Mouse (Mus musculus) spleen, embryonic (tissue): ENCODE results near the gene Tmed3.

Source experiments
- CTCF ChIA-PET: fragments of 350-600 bp; sonication (Branson Sonifier 250); formaldehyde crosslinking; loops from one replicate; lab custom pipeline; 2022; lab: Charles Lee

The Tmed3 gene

GRCm38 (mm10) chr9:89704265-89705196, at the start of gene Tmed3:
TSS of gene Tmed3 (minus strand) at chr9:89705068.
- CTCF ChIA-PET = no interaction called here

- CTCF ChIA-PET = interaction anchor here (0.6 kb wide), 1 partner anchor 34 kb away, joined by 5 read pairs; no protein-coding TSS in a partner anchor
Observed at GRCm38 (mm10) chr9:89740041-89740440, 35.2 kb upstream of the Tmed3 start.

- CTCF ChIA-PET = no interaction called here
Observed at GRCm38 (mm10) chr9:89738295-89738694, 33.4 kb upstream of the Tmed3 start, which contains the start of gene Ankrd34c. TSS of gene Ankrd34c (minus strand) at chr9:89738475.

- CTCF ChIA-PET = no interaction called here
Observed at GRCm38 (mm10) chr9:89737888-89738287, 33.0 kb upstream of the Tmed3 start.

- CTCF ChIA-PET = no interaction called here
Observed at GRCm38 (mm10) chr9:89736932-89737705, 32.3 kb upstream of the Tmed3 start.

- CTCF ChIA-PET = interaction anchor here (0.5 to 1.2 kb wide), 3 partner anchors 34 to 734 kb away, joined by 3 to 20 read pairs (median 5); no protein-coding TSS in a partner anchor
Observed at GRCm38 (mm10) chr9:89706906-89707305, 2.0 kb upstream of the Tmed3 start.

- CTCF ChIA-PET = no interaction called here
Observed at GRCm38 (mm10) chr9:89705197-89705533, 297 bp upstream of the Tmed3 start.

GRCm38 (mm10) chr9:89700910-89701457, 3.9 kb downstream of the Tmed3 start:
- CTCF ChIA-PET = no interaction called here

- CTCF ChIA-PET = no interaction called here
Observed at GRCm38 (mm10) chr9:89695143-89695542, 9.7 kb downstream of the Tmed3 start.

GRCm38 (mm10) chr9:89693670-89694069, 11.2 kb downstream of the Tmed3 start:
- CTCF ChIA-PET = no interaction called here

- CTCF ChIA-PET = no interaction called here
Observed at GRCm38 (mm10) chr9:89689179-89689578, 15.7 kb downstream of the Tmed3 start.

GRCm38 (mm10) chr9:89687503-89688226, 17.2 kb downstream of the Tmed3 start:
- CTCF ChIA-PET = interaction anchor here (0.6 to 0.8 kb wide), 2 partner anchors 104 to 1205 kb away, joined by 3 to 13 read pairs; partner anchors contain the start of gene Syncrip

GRCm38 (mm10) chr9:89686262-89686661, 18.6 kb downstream of the Tmed3 start:
- CTCF ChIA-PET = no interaction called here

GRCm38 (mm10) chr9:89678974-89679373, 25.9 kb downstream of the Tmed3 start:
- CTCF ChIA-PET = interaction anchor here (0.9 kb wide), 1 partner anchor 10 kb away, joined by 4 read pairs; no protein-coding TSS in a partner anchor

GRCm38 (mm10) chr9:89674014-89674618, 30.8 kb downstream of the Tmed3 start:
- CTCF ChIA-PET = no interaction called here

- CTCF ChIA-PET = no interaction called here
Observed at GRCm38 (mm10) chr9:89673402-89673801, 31.5 kb downstream of the Tmed3 start.

- CTCF ChIA-PET = no interaction called here
Observed at GRCm38 (mm10) chr9:89669878-89670277, 35.0 kb downstream of the Tmed3 start.

GRCm38 (mm10) chr9:89667306-89667942, 37.4 kb downstream of the Tmed3 start:
- CTCF ChIA-PET = no interaction called here

- CTCF ChIA-PET = no interaction called here
Observed at GRCm38 (mm10) chr9:89650913-89651312, 54.0 kb downstream of the Tmed3 start.
